Mouse (Mus musculus): ENCODE measurements at regions not wholly inside any gene's neighbourhood (a gene's known extent, or its start where the extent isn't known, plus 50 kb on each side); places are given as distances from the start of the nearest gene placed in this dataset.

DNA sequence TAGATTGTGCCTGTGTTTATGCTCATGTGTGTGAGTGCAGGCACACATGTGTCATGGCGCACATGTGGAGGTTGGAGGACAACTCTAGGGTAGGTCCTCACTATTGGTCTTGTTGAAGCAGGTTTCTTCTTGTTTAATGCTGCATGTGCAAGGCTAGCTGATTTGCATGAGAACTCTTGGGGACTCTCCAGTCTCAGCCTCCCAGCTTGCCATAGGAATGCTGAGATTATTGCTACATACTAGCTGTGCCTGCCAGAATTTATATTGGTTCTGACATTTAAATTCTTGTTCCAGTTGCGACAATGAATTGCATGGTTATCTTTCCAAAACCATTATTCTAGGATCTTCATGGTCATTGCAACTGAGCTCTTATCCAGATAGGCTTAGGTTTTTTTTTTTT, 1168.5 kb downstream of the Sorcs3 start:
- Histone ChIP-seq H3K9me3 (ENCODE audit: control insufficient read depth, low read length) (no peaks in the 10 kb centered on the region), H3K9ac (ENCODE audit: low read depth, low read length) (no peak overlapping the region), H3K4me1 (ENCODE audit: control insufficient read depth, insufficient read depth, low read length) (no peaks in the 10 kb centered on the region), H3K4me2 (replicated peaks; ENCODE audit: low read depth, low read length) (no peak overlapping the region), H3K36me3 (ENCODE audit: control insufficient read depth, insufficient read depth, low read length) (no peaks in the 10 kb centered on the region), H3K27ac (ENCODE audit: low read depth, low read length) (no peak overlapping the region), H3K27me3 (ENCODE audit: control insufficient read depth, insufficient read depth, low read length) (no peaks in the 10 kb centered on the region), H3K4me3 (ENCODE audit: low read length) (no peak overlapping the region)
- ATAC-seq (ENCODE audit: low FRiP score, low TSS enrichment): no peak
- 84% methylated on average over 2 of the region's 2 CpGs for WGBS

DNA sequence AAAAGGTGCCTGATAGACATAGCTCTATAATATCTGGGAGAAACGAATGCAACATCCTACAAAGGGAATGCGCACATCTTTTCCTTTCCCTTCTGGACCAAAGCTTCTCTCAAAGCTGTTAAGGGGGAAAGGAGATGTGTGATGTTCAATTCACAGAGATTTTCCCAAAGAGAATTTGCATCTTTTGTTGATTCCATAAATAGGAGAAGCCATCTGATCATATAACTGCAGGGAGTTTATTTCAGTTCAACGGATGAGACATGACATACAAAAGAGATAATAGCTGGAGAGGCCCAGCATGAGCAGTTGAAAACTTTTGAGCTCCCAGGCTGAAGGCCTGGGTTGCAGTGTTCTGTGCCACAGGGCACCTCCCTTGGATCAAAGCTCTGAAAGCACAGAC, 1169.1 kb downstream of the Sorcs3 start:
- H3K36me3 ChIP-seq (ENCODE audit: control insufficient read depth, insufficient read depth, low read length): no peaks in the 10 kb centered on the region
- no peak overlapping the region for H3K9ac ChIP-seq (ENCODE audit: low read depth, low read length)
- H3K27ac ChIP-seq (ENCODE audit: low read depth, low read length): no peak overlapping the region
- no peaks in the 10 kb centered on the region for H3K4me1 ChIP-seq (ENCODE audit: control insufficient read depth, insufficient read depth, low read length)
- H3K27me3 ChIP-seq (ENCODE audit: control insufficient read depth, insufficient read depth, low read length): no peaks in the 10 kb centered on the region
- no peaks in the 10 kb centered on the region for H3K9me3 ChIP-seq (ENCODE audit: control insufficient read depth, low read length)
- H3K4me2 ChIP-seq (replicated peaks; ENCODE audit: low read depth, low read length): no peak overlapping the region
- no peak overlapping the region for H3K4me3 ChIP-seq (ENCODE audit: low read length)
- 81% methylated on average over 3 of the region's 3 CpGs for WGBS
- no peak for ATAC-seq (ENCODE audit: low FRiP score, low TSS enrichment)

DNA sequence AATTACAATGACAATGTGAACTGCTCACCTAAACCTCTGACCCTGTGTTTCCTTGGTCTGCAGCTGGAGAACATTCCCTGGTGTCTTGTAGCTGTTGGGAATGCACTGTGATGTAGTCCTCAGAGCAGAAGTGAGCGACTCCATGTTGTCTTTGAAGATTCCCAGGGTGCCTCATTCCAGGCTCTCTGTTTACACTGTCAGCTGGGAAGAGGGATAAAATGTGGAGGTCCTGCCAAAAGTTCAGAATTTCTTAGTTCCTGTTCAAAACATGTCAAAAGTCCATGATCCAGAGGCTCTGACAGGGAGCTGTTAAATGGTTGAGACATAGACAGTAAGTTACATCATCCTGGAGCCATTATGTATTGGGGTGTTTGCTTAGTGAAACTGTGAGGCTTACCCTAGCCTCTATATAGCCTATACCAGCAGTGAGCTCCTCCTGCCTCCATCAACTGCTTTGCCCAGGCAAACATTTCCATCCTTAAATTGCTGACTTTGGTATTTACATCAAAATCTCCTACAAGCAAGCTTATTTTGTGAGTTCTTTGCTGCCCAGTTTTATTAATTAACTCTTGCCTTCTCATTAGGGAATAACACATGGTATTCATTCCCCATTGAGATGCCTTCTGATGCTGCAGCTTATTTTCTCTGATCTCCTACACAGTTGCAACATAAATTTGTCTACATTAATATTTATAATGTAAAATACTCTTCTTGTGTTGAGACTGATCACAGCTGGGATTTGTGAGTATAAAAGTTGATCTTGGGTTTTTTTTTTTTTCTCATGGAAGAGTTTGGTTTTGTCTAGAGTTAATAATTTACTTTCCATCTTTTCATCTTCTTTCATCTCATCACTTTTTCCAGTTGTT, 1170.2 kb downstream of the Sorcs3 start:
- no peaks in the 10 kb centered on the region for H3K36me3 ChIP-seq (ENCODE audit: control insufficient read depth, insufficient read depth, low read length)
- H3K27ac ChIP-seq (ENCODE audit: low read depth, low read length): no peak overlapping the region
- no peak overlapping the region for H3K4me3 ChIP-seq (ENCODE audit: low read length)
- H3K4me2 ChIP-seq (replicated peaks; ENCODE audit: low read depth, low read length): no peak overlapping the region
- H3K9me3 ChIP-seq (ENCODE audit: control insufficient read depth, low read length): no peaks in the 10 kb centered on the region
- no peaks in the 10 kb centered on the region for H3K27me3 ChIP-seq (ENCODE audit: control insufficient read depth, insufficient read depth, low read length)
- H3K4me1 ChIP-seq (ENCODE audit: control insufficient read depth, insufficient read depth, low read length): no peaks in the 10 kb centered on the region
- WGBS: 45% methylated on average over 1 of the region's 1 CpGs
- no peak for ATAC-seq (ENCODE audit: low FRiP score, low TSS enrichment)
- no peak overlapping the region for H3K9ac ChIP-seq (ENCODE audit: low read depth, low read length)

DNA sequence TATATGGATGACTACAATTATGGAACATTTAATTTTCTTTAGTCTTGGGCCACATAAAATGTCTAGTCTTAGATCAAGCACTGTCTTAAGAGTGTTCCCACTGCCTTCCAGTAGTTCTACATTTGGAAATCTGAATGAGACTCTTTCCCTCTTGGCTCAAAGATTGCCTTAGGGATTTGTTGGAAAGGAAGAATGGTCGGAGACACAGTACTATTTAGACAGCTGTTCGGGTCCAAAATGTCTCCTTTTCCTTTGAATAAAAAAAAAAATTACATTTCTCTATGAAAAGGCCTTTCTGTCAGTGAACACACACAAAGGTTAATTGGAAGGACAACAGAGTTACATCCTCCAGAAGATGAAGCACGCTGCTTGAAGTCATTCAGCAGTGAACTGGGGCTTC, 1173.8 kb downstream of the Sorcs3 start:
- Histone ChIP-seq H3K4me1 (ENCODE audit: control insufficient read depth, insufficient read depth, low read length) (no peaks in the 10 kb centered on the region), H3K27ac (ENCODE audit: low read depth, low read length) (no peak overlapping the region), H3K9ac (ENCODE audit: low read depth, low read length) (no peak overlapping the region), H3K36me3 (ENCODE audit: control insufficient read depth, insufficient read depth, low read length) (no peaks in the 10 kb centered on the region), H3K4me3 (ENCODE audit: low read length) (no peak overlapping the region), H3K9me3 (ENCODE audit: control insufficient read depth, low read length) (no peaks in the 10 kb centered on the region), H3K27me3 (ENCODE audit: control insufficient read depth, insufficient read depth, low read length) (no peaks in the 10 kb centered on the region), H3K4me2 (replicated peaks; ENCODE audit: low read depth, low read length) (no peak overlapping the region)
- ATAC-seq (ENCODE audit: low FRiP score, low TSS enrichment): no peak
- 54% methylated on average over 3 of the region's 3 CpGs for WGBS

DNA sequence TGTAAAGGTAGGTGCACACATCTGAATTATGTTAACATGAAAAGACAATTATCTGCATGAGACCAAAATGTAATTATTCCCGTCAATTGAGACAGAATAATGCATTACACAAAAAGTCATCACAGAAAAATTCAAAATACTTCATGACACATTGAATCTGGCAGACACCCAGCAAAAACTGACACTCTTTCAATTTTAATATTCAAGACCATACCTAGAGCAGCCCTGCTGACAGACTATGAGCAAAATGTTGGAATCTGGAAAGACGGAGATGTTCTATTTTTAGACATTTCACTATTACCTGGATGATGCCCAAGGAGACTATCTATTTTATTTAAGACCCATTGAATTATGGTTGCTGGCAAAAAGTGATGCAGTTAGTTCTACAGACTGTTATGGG, 1190.4 kb downstream of the Sorcs3 start:
- H3K9ac ChIP-seq (ENCODE audit: low read depth, low read length): no peak overlapping the region
- no peaks in the 10 kb centered on the region for H3K4me1 ChIP-seq (ENCODE audit: control insufficient read depth, insufficient read depth, low read length)
- H3K27ac ChIP-seq (ENCODE audit: low read depth, low read length): no peak overlapping the region
- H3K9me3 ChIP-seq (ENCODE audit: control insufficient read depth, low read length): no peaks in the 10 kb centered on the region
- H3K27me3 ChIP-seq (ENCODE audit: control insufficient read depth, insufficient read depth, low read length): no peaks in the 10 kb centered on the region
- no peaks in the 10 kb centered on the region for H3K36me3 ChIP-seq (ENCODE audit: control insufficient read depth, insufficient read depth, low read length)
- no peak overlapping the region for H3K4me2 ChIP-seq (replicated peaks; ENCODE audit: low read depth, low read length)
- H3K4me3 ChIP-seq (ENCODE audit: low read length): no peak overlapping the region
- WGBS: 89% methylated on average over 2 of the region's 2 CpGs
- ATAC-seq (ENCODE audit: low FRiP score, low TSS enrichment): no peak

DNA sequence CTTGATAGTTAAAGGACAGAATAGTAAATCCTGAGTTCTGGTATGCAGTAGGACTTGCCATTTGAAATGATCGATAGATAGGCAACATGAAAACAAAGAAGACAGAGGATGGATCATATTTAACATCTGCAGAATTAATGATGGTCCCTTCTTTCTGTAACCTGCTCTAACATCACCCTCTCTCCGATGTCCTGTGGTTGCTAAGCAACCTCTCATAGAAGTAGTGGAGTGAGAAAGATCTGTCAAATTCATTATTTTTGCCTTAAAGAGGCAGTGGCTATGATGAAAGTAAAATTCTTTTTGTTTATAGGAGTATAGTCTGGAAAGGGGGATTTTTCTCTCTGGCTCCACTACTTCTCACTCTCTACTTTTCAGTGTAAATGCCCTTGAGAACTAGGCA, 1209.5 kb downstream of the Sorcs3 start:
- no peak for ATAC-seq (ENCODE audit: low FRiP score, low TSS enrichment)
- Histone ChIP-seq H3K27ac (ENCODE audit: low read depth, low read length) (no peak overlapping the region), H3K36me3 (ENCODE audit: control insufficient read depth, insufficient read depth, low read length) (no peaks in the 10 kb centered on the region), H3K4me3 (ENCODE audit: low read length) (no peak overlapping the region), H3K4me1 (ENCODE audit: control insufficient read depth, insufficient read depth, low read length) (no peaks in the 10 kb centered on the region), H3K9me3 (ENCODE audit: control insufficient read depth, low read length) (no peaks in the 10 kb centered on the region), H3K9ac (ENCODE audit: low read depth, low read length) (no peak overlapping the region), H3K27me3 (ENCODE audit: control insufficient read depth, insufficient read depth, low read length) (no peaks in the 10 kb centered on the region), H3K4me2 (replicated peaks; ENCODE audit: low read depth, low read length) (no peak overlapping the region)
- 75% methylated on average over 2 of the region's 2 CpGs for WGBS

DNA sequence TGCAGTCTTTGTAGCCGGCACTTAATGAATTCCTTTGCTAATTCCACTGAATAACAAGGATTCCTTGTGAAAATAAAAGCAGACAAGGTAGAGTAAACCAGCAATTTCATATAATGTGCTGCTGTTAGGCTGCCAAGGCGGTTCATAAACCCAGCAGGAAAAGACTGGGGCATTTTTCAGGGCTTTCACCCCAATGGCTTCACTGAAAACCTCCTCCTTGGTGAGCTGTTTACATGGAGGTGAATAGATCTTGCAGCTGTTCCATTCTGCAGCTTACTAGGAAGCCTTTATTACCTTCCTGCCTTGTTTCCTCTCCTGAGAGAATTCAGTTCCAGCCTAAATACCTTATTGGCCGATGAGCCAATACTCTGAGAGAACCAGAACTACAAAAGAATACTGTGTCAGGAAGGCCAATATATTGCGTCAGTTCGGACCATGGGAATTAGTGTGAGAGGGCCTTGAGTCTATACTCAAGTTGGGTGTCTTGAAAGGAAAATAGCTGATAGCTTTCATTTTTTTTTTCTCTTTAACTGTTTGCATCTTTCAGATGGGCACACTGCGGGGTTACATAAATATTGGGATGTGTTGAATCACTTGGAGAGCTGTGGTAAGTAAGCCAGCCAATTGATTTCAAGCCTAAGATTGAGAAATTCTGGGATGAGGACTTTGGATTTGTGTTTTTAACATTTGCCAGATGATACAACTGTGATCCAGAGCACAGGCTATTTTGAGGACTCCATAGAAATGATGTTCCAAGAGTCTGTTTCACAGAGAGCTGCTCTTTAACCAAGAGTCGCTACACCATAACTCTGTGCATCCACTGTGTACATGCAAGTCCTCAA, 1217.5 kb downstream of the Sorcs3 start:
- no peaks in the 10 kb centered on the region for H3K36me3 ChIP-seq (ENCODE audit: control insufficient read depth, insufficient read depth, low read length)
- no peaks in the 10 kb centered on the region for H3K4me1 ChIP-seq (ENCODE audit: control insufficient read depth, insufficient read depth, low read length)
- no peak for ATAC-seq (ENCODE audit: low FRiP score, low TSS enrichment)
- H3K27ac ChIP-seq (ENCODE audit: low read depth, low read length): no peak overlapping the region
- no peak overlapping the region for H3K4me3 ChIP-seq (ENCODE audit: low read length)
- H3K4me2 ChIP-seq (replicated peaks; ENCODE audit: low read depth, low read length): no peak overlapping the region
- 80% methylated on average over 7 of the region's 7 CpGs for WGBS
- H3K9me3 ChIP-seq (ENCODE audit: control insufficient read depth, low read length): peaks cover 3% of the 10 kb centered on the region; the same call in 1 of the 2 replicates
- no peaks in the 10 kb centered on the region for H3K27me3 ChIP-seq (ENCODE audit: control insufficient read depth, insufficient read depth, low read length)
- H3K9ac ChIP-seq (ENCODE audit: low read depth, low read length): no peak overlapping the region

Data from kidney, embryonic 14.5 days (tissue).